Mouse (Mus musculus) ES-Bruce4 (cell line): ENCODE data around the gene Hist1h2bk.

Experiments used
- CTCF ChIP-seq: IDR thresholded peaks from one replicate; pipeline ENCODE4 v1.8.1; 2011; ENCODE audit warnings: low read depth, low read length
- POLR2A ChIP-seq: IDR thresholded peaks from one replicate; pipeline ENCODE4 v1.8.1; 2011; ENCODE audit warnings: low read length; ENCODE audit not compliant: insufficient read depth

DNA sequence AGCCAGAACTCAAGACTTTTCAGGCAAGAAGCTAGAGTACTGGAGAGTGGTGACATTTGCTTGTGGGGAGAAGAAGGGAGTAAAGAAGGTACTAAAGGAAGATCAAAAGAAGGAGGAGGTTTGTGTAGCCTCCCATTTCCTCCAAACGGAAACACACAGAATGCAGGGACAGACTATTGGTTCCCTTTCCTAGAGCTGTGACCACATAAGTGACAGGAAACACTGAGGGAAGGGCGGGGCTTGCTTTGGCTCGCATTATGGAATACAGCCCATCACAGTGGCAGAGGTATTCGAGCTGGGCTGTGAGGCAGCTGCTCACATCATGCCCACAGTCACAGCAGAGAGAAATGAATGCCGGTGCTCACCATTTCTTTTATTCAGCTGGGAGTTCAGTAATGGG lies 33.8 kb upstream of the Hist1h2bk start:
- TF ChIP-seq CTCF, result no peak
- TF ChIP-seq POLR2A, result no peak
